Mouse (Mus musculus): ENCODE results near the gene Plin4. TPM values are rescaled to one million over a fixed set of nuclear protein-coding genes. Genes with fewer than 3 reads are reported as not detected.
"Not testable (repeated sequence)": the region's sequence is repeated elsewhere in the genome, so short reads cannot be mapped to it uniquely, and the experiment has no call there.

The Plin4 gene
- polyA plus RNA-seq, 1 experiment from 2014 or later, result 0.23 TPM

GRCm38 (mm10) chr17:56111021-56111420, 1.4 kb upstream of the Plin4 start:
- no peak overlapping the region for H3K4me3 ChIP-seq (replicated peaks)
- no peak overlapping the region for H3K9ac ChIP-seq (replicated peaks)
- H3K4me1 ChIP-seq (replicated peaks), result no peaks in the 10 kb centered on the region
- H3K36me3 ChIP-seq, result peaks cover 9% of the 10 kb centered on the region; the same call in 1 of the 2 replicates
- H3K4me2 ChIP-seq, result no peak overlapping the region
- no peak for ATAC-seq (ENCODE audit: insufficient number of reproducible peaks, insufficient read depth, low FRiP score, low TSS enrichment, low read depth)
- H3K9me3 ChIP-seq, result no peaks in the 10 kb centered on the region
- H3K27me3 ChIP-seq, result peaks cover 8% of the 10 kb centered on the region
- 75% methylated on average over 1 of the region's 1 CpGs for WGBS
- H3K27ac ChIP-seq, result no peak overlapping the region

GRCm38 (mm10) chr17:56110571-56110970, 968 bp upstream of the Plin4 start:
- ATAC-seq (ENCODE audit: insufficient number of reproducible peaks, insufficient read depth, low FRiP score, low TSS enrichment, low read depth), result no peak
- no peak overlapping the region for H3K4me3 ChIP-seq (replicated peaks)
- H3K4me2 ChIP-seq, result no peak overlapping the region
- peaks cover 4% of the 10 kb centered on the region; the same call in 1 of the 2 replicates for H3K27me3 ChIP-seq
- H3K9ac ChIP-seq (replicated peaks), result no peak overlapping the region
- no peak overlapping the region for H3K27ac ChIP-seq
- peaks cover 9% of the 10 kb centered on the region; the same call in 1 of the 2 replicates for H3K36me3 ChIP-seq
- no peaks in the 10 kb centered on the region for H3K4me1 ChIP-seq (replicated peaks)
- WGBS, result 75% methylated on average over 4 of the region's 4 CpGs
- H3K9me3 ChIP-seq, result no peaks in the 10 kb centered on the region

GRCm38 (mm10) chr17:56108334-56109044, 1.1 kb downstream of the Plin4 start:
- WGBS, result 84% methylated on average over 6 of the region's 6 CpGs
- Histone ChIP-seq H3K4me1 (replicated peaks) (no peaks in the 10 kb centered on the region), H3K27me3 (no peaks in the 10 kb centered on the region), H3K27ac (no peak overlapping the region), H3K9ac (replicated peaks) (no peak overlapping the region), H3K4me2 (no peak overlapping the region), H3K4me3 (replicated peaks) (no peak overlapping the region), H3K36me3 (peaks cover 16% of the 10 kb centered on the region), H3K9me3 (no peaks in the 10 kb centered on the region)
- ATAC-seq (ENCODE audit: insufficient number of reproducible peaks, insufficient read depth, low FRiP score, low TSS enrichment, low read depth), result no peak

- H3K27ac ChIP-seq, result no peak overlapping the region
- peaks cover 23% of the 10 kb centered on the region for H3K36me3 ChIP-seq
- no peak overlapping the region for H3K4me3 ChIP-seq (replicated peaks)
- no peaks in the 10 kb centered on the region for H3K9me3 ChIP-seq
- 54% methylated on average over 2 of the region's 2 CpGs for WGBS
- H3K4me2 ChIP-seq, result no peak overlapping the region
- H3K9ac ChIP-seq (replicated peaks), result no peak overlapping the region
- H3K27me3 ChIP-seq, result no peaks in the 10 kb centered on the region
- H3K4me1 ChIP-seq (replicated peaks), result no peaks in the 10 kb centered on the region
- no peak for ATAC-seq (ENCODE audit: insufficient number of reproducible peaks, insufficient read depth, low FRiP score, low TSS enrichment, low read depth)
These were observed 1.9 kb downstream of the Plin4 start for GRCm38 (mm10) chr17:56107736-56108135.

- Histone ChIP-seq H3K9me3 (no peaks in the 10 kb centered on the region), H3K4me2 (no peak overlapping the region), H3K4me1 (replicated peaks) (no peaks in the 10 kb centered on the region), H3K36me3 (peaks cover 31% of the 10 kb centered on the region), H3K9ac (replicated peaks) (no peak overlapping the region), H3K27me3 (no peaks in the 10 kb centered on the region), H3K27ac (no peak overlapping the region), H3K4me3 (replicated peaks) (no peak overlapping the region)
- no peak for ATAC-seq (ENCODE audit: insufficient number of reproducible peaks, insufficient read depth, low FRiP score, low TSS enrichment, low read depth)
- WGBS, result 62% methylated on average over 4 of the region's 4 CpGs
These were observed 2.6 kb downstream of the Plin4 start for GRCm38 (mm10) chr17:56106981-56107380.

GRCm38 (mm10) chr17:56106436-56106835, 3.2 kb downstream of the Plin4 start:
- not testable (repeated sequence) for ATAC-seq (ENCODE audit: insufficient number of reproducible peaks, insufficient read depth, low FRiP score, low TSS enrichment, low read depth); H3K4me3 ChIP-seq (replicated peaks); H3K4me2 ChIP-seq; H3K27ac ChIP-seq; H3K4me1 ChIP-seq (replicated peaks); H3K9me3 ChIP-seq; H3K27me3 ChIP-seq; H3K9ac ChIP-seq (replicated peaks)
- WGBS, result 93% methylated on average over 4 of the region's 4 CpGs
- peaks cover 36% of the 10 kb centered on the region for H3K36me3 ChIP-seq

GRCm38 (mm10) chr17:56104821-56105220, 4.8 kb downstream of the Plin4 start:
- H3K9me3 ChIP-seq; ATAC-seq (ENCODE audit: insufficient number of reproducible peaks, insufficient read depth, low FRiP score, low TSS enrichment, low read depth); H3K4me3 ChIP-seq (replicated peaks); H3K9ac ChIP-seq (replicated peaks); H3K27ac ChIP-seq; H3K4me1 ChIP-seq (replicated peaks); H3K27me3 ChIP-seq; H3K4me2 ChIP-seq: not testable (repeated sequence)
- peaks cover 51% of the 10 kb centered on the region for H3K36me3 ChIP-seq
- 94% methylated on average over 4 of the region's 5 CpGs for WGBS

- Histone ChIP-seq H3K9me3 (no peaks in the 10 kb centered on the region), H3K27me3 (no peaks in the 10 kb centered on the region), H3K4me1 (replicated peaks) (no peaks in the 10 kb centered on the region), H3K27ac (no peak overlapping the region), H3K4me3 (replicated peaks) (no peak overlapping the region), H3K36me3 (peaks cover 57% of the 10 kb centered on the region), H3K4me2 (no peak overlapping the region), H3K9ac (replicated peaks) (no peak overlapping the region)
- ATAC-seq (ENCODE audit: insufficient number of reproducible peaks, insufficient read depth, low FRiP score, low TSS enrichment, low read depth), result no peak
- 94% methylated on average over 8 of the region's 8 CpGs for WGBS
These were observed 5.9 kb downstream of the Plin4 start for GRCm38 (mm10) chr17:56103465-56104285.

GRCm38 (mm10) chr17:56102927-56103326, 6.7 kb downstream of the Plin4 start:
- Histone ChIP-seq H3K4me3 (replicated peaks) (no peak overlapping the region), H3K4me1 (replicated peaks) (no peaks in the 10 kb centered on the region), H3K27ac (no peak overlapping the region), H3K9me3 (no peaks in the 10 kb centered on the region), H3K27me3 (no peaks in the 10 kb centered on the region), H3K36me3 (peaks cover 61% of the 10 kb centered on the region), H3K9ac (replicated peaks) (no peak overlapping the region), H3K4me2 (no peak overlapping the region)
- no peak for ATAC-seq (ENCODE audit: insufficient number of reproducible peaks, insufficient read depth, low FRiP score, low TSS enrichment, low read depth)
- WGBS, result 93% methylated on average over 9 of the region's 9 CpGs

- Histone ChIP-seq H3K4me1 (replicated peaks) (no peaks in the 10 kb centered on the region), H3K36me3 (peaks cover 69% of the 10 kb centered on the region), H3K27me3 (no peaks in the 10 kb centered on the region), H3K27ac (no peak overlapping the region), H3K9me3 (no peaks in the 10 kb centered on the region), H3K9ac (replicated peaks) (no peak overlapping the region), H3K4me2 (no peak overlapping the region), H3K4me3 (replicated peaks) (no peak overlapping the region)
- no peak for ATAC-seq (ENCODE audit: insufficient number of reproducible peaks, insufficient read depth, low FRiP score, low TSS enrichment, low read depth)
- WGBS, result 94% methylated on average over 5 of the region's 5 CpGs
These were observed 7.4 kb downstream of the Plin4 start for GRCm38 (mm10) chr17:56102158-56102557.

GRCm38 (mm10) chr17:56100811-56101210, 8.8 kb downstream of the Plin4 start:
- H3K36me3 ChIP-seq, result peaks cover 82% of the 10 kb centered on the region
- H3K4me3 ChIP-seq (replicated peaks), result no peak overlapping the region
- H3K4me2 ChIP-seq, result no peak overlapping the region
- no peaks in the 10 kb centered on the region for H3K4me1 ChIP-seq (replicated peaks)
- no peaks in the 10 kb centered on the region for H3K9me3 ChIP-seq
- H3K27me3 ChIP-seq, result no peaks in the 10 kb centered on the region
- H3K27ac ChIP-seq, result no peak overlapping the region
- 87% methylated on average over 3 of the region's 3 CpGs for WGBS
- ATAC-seq (ENCODE audit: insufficient number of reproducible peaks, insufficient read depth, low FRiP score, low TSS enrichment, low read depth), result no peak
- no peak overlapping the region for H3K9ac ChIP-seq (replicated peaks)
